ENCODE assay signal across 8 mouse cellular contexts in genomic region chr1:152640195-152640981, GRCm38 (mm10).
DNase-seq lines count a peak whose midpoint lies in the region; ATAC-seq and TF ChIP-seq lines count a peak whose summit lies in the region.

No protein-coding gene starts in this region.

- H3K79me2 ChIP-seq in myocyte (ENCODE audit: control insufficient read depth, insufficient read depth), result no peaks in the 10 kb centered on the region

- H3K9ac ChIP-seq in intestine, embryonic 16.5 days (ENCODE audit: low read depth, low read length), result no peak overlapping the region

- WGBS in intestine, embryonic 16.5 days, result 58% methylated on average over 11 of the region's 11 CpGs

- peaks cover 8% of the 10 kb centered on the region for H3K4me1 ChIP-seq in intestine, embryonic 16.5 days (ENCODE audit: control insufficient read depth, insufficient read depth, low read length)

- H3K4me3 ChIP-seq in intestine, embryonic 16.5 days (ENCODE audit: low read length), result no peak overlapping the region
- no peak overlapping the region for H3K4me3 ChIP-seq in myocyte

- peak; percentile 74 for ATAC-seq in intestine, embryonic 16.5 days
- no peak for ATAC-seq in CD4-positive, CD25-positive, alpha-beta regulatory T cell, adult 4 months

- H3ac ChIP-seq in myocyte (ENCODE audit: control insufficient read depth, insufficient read length), result no peak overlapping the region

- TF ChIP-seq POLR2A in myocyte (IDR thresholded peaks at IDR 0.05; ENCODE audit: insufficient read length, low read depth), result no peak

- H3K9me3 ChIP-seq in intestine, embryonic 16.5 days (ENCODE audit: control insufficient read depth, low read length), result no peaks in the 10 kb centered on the region

- H3K36me3 ChIP-seq in intestine, embryonic 16.5 days (ENCODE audit: control insufficient read depth, insufficient read depth, low read length), result no peaks in the 10 kb centered on the region
- no peaks in the 10 kb centered on the region for H3K36me3 ChIP-seq in myocyte (ENCODE audit: control insufficient read depth, insufficient read depth)

- peak; percentile 80 for DNase-seq in adrenal gland, postnatal 10 days
- DNase-seq in cerebellum, adult 18-20 months, result peak; percentile 94 to 97
- DNase-seq in gastrocnemius, postnatal 25 days, result peak; percentile 87
- DNase-seq in left cerebral cortex, adult 18-20 months (ENCODE audit: low spot score in 2 of 2), result peak; percentile 53 to 62
- DNase-seq in yolk sac, embryonic 10.5 days (ENCODE audit: low spot score), result no peak

- H3K27ac ChIP-seq in intestine, embryonic 16.5 days (ENCODE audit: low read length), result peak overlapping the region; percentile 33

- no peaks in the 10 kb centered on the region for H3K27me3 ChIP-seq in intestine, embryonic 16.5 days (replicated peaks; ENCODE audit: control insufficient read depth, insufficient read depth, low read length)
- H3K27me3 ChIP-seq in myocyte (ENCODE audit: control insufficient read depth, insufficient read depth, insufficient read length), result no peaks in the 10 kb centered on the region

- no peak overlapping the region for H3K4me2 ChIP-seq in intestine, embryonic 16.5 days (ENCODE audit: low read depth, low read length)
- H3K4me2 ChIP-seq in myocyte (ENCODE audit: low read depth), result no peak overlapping the region

TF ChIP-seq in myocyte, 11 proteins besides CTCF, POLR2A, EP300 and RAD21:
- TF ChIP-seq MYOD1 (IDR thresholded peaks at IDR 0.05; ENCODE audit: control insufficient read depth in 1 of 3, insufficient read length in 2 of 3, low read depth in 2 of 3) (peak in 2 of 3 experiments; percentile 46 to 76), SRF (IDR thresholded peaks at IDR 0.05; ENCODE audit: control insufficient read depth, insufficient read length, low read depth) (no peak)
